Mouse (Mus musculus) T-cell, adult 2 months (primary cell): ENCODE measurements around the gene Hcfc1r1.

Source experiments
- DNase-seq: peaks from one replicate; pipeline ENCODE4 v3.0.0; 2022; ENCODE audit warnings: low spot score

Hcfc1r1 gene

GRCm38 (mm10) chr17:23721886-23722285 lies 48.5 kb downstream of the Hcfc1r1 start:
- DNase-seq: no peak

- DNase-seq: no peak
Measured at GRCm38 (mm10) chr17:23722376-23723125, 49.2 kb downstream of the Hcfc1r1 start, which contains the start of gene 1520401A03Rik. TSS of gene 1520401A03Rik (minus strand) at chr17:23722783.
